Mouse (Mus musculus): ENCODE measurements around the gene Olfr1229.

The Olfr1229 gene

DNA sequence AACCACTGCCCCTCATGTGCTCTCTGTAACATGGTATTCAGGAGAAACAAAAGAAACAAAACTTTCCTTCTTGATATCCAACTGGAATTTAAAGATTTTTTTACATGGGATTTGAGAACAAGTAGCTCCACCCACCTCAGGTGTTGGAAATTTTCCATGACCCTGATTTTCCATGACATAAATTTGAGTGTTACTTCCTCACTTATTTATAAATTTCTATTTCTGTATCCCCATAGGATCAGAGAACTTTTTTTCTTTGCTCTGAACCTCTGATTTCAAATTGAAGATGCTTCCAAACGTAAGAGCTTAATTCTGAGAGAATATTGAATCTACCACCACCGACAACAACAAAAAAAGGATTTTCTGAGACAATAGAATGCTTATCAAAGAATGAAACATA, at the start of gene Olfr1229:
TSS of gene Olfr1229 (minus strand) at position 101 of the 400 bp plus-strand sequence.
- DNase-seq, result no peak

DNA sequence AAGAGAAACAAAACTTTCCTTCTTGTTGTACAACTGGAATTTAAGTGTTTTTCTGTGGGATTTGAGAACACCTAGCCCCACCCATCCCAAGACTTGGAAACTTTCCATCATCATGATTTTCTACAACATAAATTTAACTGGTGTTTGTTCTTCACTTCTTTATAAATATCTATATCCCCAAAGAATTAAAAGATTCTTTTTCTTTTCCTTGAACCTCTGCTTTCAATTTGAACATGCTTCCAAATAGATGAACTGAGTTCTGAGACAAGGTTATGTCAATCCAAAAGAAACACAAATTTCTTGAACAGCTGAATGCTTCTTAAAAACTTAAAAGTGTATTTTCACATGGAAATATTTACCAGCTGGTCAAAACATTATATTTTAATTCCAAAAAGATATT, 41.8 kb upstream of the Olfr1229 start, which contains the start of gene Olfr1232:
TSS of gene Olfr1232 (minus strand) at position 101 of the 400 bp plus-strand sequence.
- no peak for DNase-seq

DNA sequence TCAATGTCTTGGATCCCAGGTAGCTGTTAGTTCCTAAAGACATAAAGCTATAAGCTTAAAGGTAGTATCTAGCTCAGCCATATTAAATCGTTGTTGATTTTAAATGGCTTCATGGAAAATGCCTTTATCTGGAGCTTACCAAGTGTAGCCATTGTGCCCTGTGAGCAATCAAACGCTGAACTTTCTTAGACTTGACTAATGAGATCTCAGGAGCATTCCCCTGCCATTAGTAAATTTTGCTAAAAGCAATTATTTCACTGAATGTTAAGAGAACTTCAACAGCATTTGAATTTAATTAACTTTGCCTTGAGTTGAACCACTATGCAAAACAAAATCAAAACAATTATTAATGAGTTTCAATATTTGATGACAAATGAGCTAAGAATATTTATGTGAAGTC, 19.2 kb upstream of the Olfr1229 start, which contains the start of gene Olfr1231:
TSS of gene Olfr1231 (minus strand) at position 101 of the 400 bp plus-strand sequence.
- no peak for DNase-seq

DNA sequence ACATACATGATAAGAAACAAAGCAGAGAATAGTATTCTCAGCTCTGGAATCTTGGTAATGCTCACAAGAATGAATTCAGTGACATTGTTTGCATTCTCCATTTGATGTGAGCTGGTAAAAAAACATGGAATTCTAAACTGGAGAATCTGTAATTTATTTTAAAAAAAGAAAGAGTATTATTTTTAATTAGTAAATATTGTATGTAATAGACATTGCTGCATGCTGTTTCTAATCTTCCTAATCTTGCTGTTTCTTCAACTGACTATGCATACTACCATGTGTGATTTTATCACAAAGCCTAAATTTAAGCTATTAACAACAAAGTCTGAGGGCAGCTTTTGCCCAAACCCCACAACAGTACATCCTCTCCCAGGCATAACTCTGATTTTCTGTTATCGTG, 9.4 kb upstream of the Olfr1229 start, which contains the start of gene Olfr1230:
TSS of gene Olfr1230 (minus strand) at position 101 of the 400 bp plus-strand sequence.
- no peak for DNase-seq

DNA sequence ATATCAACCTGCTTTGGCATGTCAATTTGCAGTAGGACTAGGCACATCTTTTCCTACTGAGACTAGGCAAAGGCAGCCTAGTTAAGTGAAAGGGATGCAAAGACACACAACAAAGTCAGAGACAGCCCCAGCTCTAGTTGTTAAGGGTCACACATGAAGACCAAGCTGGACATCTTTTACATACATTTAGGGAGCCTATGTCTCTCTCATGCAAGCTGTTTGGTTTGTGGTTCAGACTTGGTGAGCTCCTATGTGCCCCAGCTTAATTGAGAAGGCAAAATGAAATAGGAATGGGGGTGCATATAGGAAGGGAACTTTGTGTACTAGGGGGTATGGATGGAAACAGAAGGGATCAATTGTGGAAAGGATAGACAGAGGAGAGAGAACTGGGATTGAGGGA, 33.9 kb downstream of the Olfr1229 start, which contains the start of gene Olfr1228:
TSS of gene Olfr1228 (minus strand) at position 101 of the 400 bp plus-strand sequence.
- no peak for DNase-seq

Data from right cerebral cortex, postnatal 25 days (tissue).